Mouse (Mus musculus): ENCODE results near the gene Ms4a4d. TPM values are rescaled to one million over a fixed set of nuclear protein-coding genes. Genes with fewer than 3 reads are reported as not detected.
"Not testable (repeated sequence)": the region's sequence is repeated elsewhere in the genome, so short reads cannot be mapped to it uniquely, and the experiment has no call there.

Gene Ms4a4d
- 1 to 10 TPM; 1.2 to 1.7 TPM for total RNA-seq (2021)
- long read RNA-seq, experiment 1: 0 reads
- long read RNA-seq, experiment 2: 0 reads

DNA sequence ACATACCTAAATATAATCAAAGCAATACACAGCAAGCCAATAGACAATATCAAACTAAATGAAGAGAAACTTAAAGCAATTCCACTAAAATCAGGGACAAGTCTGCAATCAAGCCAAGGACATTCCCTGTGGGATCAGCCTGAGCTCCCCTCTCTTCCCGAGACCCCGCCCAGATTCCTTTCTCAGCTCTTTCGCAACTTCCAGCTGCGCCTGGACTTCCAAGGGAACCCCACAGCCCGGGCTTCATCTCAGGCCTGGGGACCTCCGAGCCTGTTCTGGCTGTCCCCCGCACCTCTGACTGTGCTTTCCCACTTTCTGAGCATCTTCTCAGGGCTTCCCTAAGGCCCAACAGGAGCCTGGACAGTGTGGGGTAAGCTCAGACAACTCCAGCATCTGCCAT, at the start of gene Ms4a4d:
TSS of gene Ms4a4d (plus strand) at position 209 of the 400 bp plus-strand sequence.
- DNase-seq (ENCODE audit: low spot score in 2 of 2): peak; percentile 17 to 31

DNA sequence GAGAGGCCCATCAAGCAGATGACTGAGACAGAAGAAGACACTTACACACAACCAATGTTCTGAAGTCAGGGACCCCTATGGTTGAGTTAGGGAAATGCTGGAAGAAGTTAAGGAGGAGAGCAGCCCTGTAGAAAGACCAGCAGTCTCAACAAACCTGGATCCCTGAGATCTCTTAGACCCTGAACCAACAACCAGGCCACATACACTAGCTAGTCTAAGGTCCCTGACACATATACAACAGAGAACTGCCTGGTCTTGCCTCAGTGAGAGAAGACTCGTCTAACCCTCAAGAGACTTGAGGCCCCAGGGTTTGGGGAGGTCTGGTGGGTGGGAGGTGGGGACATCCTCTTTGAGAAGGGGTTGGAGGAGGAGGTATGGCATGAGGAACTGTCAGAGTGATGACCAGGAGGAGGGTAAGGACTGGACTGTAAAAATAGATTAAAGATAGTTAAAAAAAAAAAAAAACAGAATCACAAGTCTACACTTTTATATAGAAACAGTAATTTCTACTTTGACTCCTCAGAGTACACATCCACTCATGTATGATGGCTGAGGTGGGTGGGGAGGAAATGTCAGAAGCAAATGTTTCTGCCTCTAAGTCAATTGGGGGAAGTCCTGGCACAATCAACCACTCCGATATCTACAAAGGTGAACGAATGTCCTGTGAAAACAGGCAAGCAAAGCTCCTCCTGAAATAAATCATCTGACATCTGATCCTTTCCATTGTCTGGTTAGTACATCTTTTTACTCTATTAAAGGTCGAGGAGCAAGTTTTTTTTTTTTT, 45.0 kb upstream of the Ms4a4d start:
- no peak for DNase-seq (ENCODE audit: low spot score in 2 of 2)

DNA sequence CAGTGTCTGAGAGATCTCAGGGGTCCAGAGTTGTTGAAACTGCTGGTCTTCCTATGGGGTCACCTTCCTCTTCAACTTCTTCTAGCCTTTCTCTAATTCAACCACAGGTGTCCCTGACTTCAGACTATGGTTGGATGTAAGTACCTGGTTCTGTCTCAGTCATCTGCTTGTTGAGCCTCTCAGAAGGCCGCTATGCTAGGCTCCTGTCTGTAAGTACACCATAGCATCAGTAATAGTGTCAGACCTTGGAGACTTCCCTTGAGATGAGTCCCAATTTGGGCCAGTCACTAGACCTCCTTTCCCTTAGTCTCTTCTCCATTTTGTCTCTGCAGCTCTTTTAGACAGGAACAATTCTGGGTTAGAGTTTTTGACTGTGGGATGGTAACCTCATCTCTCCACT, 43.9 kb upstream of the Ms4a4d start:
- DNase-seq (ENCODE audit: low spot score in 2 of 2): no peak

DNA sequence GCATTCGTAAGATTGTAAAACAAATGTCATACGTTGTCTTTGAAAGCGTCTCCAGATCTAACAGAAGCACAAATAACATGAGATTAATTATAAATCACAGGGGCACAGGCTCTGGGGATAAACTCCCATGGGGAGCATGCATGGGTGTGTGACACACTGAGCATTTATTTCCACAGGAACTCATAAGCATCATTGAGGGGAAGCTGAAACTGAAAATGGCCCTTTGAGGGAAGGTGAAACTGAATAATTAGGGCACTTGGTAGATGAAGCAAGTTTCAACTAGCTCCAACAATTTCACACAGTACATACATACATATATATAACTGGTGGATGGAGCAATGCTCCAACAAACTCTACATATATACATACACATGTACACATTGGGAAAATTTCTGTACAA, 42.1 kb upstream of the Ms4a4d start:
- DNase-seq (ENCODE audit: low spot score in 2 of 2): no peak

DNA sequence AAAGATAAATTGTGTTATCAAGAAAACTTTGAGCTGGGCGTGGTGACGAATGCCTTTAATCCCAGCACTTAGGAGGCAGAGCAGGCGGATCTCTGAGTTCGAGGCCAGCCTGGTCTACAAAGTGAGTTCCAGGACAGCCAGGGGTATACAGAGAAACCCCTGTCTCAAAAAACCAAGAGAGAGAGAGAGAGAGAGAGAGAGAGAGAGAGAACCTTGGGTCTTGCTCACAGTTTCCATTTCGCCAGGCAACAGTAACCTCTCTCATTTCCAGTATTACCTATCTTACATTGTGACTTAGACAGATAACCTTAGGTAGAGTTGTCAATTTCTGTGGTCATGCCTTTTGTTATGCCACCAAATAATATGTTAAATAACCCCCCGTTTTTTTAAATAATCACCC, 40.2 kb upstream of the Ms4a4d start:
- no peak for DNase-seq (ENCODE audit: low spot score in 2 of 2)

DNA sequence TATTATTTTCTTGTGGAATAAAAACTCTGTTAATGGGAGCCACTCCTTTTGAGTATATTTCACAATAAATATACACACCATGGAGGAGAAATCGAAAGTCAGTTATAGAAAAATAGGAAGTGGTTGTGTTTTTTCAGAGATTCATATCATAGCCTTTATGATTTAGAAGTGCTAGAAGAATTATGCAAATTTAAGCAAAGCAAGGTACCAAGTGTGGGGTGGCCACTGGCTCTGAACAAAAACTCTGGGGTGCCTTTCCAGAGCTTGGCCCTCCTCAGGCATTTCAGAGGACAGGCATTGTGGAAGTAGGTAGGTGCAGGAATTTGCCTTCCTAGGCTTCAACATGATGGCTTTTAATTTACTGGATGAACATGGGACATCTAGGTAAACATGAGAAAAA, 39.3 kb upstream of the Ms4a4d start:
- not testable (repeated sequence) for DNase-seq (ENCODE audit: low spot score in 2 of 2)

DNA sequence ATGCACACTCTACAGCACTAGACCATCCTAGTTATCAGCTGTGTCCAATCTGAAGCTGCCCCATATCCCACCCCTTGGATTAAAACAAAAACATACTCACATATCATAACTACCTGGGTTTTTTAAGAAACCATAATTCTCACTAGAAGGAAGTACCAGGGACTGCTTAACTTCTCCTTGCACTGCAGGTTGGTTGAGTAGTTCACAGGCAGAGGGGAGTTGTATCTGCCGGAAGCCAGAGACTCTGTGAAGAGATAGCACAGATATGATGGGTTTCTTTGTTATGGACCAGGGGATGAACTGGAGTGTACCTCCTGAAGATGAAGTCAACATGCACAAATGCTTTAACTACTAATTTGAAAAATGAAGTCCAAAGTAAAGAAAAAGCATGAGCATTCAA, 35.8 kb upstream of the Ms4a4d start:
- no peak for DNase-seq (ENCODE audit: low spot score in 2 of 2)

DNA sequence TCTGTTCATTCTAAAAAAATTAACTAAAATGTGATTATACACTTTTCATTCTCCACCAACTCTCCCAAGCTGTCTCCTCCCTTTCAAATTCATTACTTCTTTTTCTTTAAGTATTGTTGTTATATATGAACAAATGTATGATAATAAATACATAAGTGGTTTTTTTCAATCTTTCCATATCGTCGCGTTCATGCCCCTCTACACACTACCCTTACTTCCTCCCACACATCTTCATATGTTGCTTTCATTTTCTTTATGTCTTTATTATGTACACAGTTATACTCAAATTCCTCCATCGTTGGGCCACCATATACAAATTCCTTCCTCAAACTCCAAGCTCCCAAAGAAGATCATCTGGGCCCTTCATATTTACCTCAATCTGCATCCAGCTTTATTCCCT, 35.3 kb upstream of the Ms4a4d start:
- no peak for DNase-seq (ENCODE audit: low spot score in 2 of 2)

DNA sequence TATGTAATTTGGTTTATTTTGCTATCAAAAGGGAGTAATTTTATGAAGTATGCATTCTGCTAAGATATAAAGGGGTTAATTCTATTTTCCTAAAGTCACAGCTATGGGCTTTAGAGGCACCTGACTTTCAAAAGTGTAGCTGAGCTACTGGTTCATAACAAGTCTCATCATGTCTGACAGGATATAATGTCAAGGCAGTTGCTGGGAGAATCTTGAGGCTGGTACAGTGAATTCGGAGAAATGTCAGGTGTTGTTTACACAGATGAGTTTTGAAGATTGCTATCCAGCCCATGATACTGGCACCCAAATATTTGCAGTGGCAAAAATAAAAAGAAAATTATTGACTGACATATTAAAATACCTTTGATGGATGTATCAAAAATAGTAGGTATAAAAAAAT, 31.7 kb upstream of the Ms4a4d start:
- DNase-seq (ENCODE audit: low spot score in 2 of 2): no peak

DNA sequence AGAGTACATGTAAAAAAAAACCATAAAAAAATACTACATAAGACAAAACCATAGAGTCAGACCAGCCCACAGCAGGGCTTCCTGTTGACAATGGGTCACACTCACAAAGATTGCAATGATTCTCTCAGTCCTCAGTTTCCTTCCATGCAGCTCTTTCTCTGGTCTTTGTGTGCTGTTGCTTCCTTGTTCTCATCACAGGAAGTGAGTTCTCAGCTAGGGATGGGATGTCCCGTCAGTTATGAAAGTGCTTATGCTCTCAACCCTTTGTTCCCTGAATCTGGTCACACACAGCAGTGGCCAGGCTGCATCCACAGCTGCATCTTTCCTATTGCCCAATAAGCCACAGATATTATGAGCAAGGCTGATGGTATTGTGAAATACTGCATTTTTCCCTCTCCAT, 23.1 kb upstream of the Ms4a4d start:
- no peak for DNase-seq (ENCODE audit: low spot score in 2 of 2)

DNA sequence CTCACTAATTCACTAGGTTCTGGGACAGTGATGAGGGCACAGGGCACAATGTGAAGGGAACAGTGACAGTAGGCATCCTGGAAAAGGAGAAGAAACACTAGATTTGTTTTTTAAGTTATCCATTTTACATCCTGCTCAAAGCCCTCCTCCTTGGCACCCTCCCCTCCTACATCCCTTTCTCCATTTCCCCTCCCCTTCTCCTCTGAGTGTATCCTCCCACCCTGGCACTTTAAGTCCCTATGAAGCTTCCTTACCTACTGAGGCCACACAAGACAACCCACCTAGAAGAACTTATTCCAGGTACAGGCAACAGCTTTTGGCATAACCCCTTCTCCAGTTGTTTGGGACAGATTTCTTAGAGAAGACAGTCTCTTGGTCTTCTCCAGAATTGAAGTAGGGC, 20.4 kb upstream of the Ms4a4d start, which contains the start of gene Ms4a6b:
TSS of gene Ms4a6b (plus strand) at position 267 of the 400 bp plus-strand sequence.
- DNase-seq (ENCODE audit: low spot score in 2 of 2): no peak

DNA sequence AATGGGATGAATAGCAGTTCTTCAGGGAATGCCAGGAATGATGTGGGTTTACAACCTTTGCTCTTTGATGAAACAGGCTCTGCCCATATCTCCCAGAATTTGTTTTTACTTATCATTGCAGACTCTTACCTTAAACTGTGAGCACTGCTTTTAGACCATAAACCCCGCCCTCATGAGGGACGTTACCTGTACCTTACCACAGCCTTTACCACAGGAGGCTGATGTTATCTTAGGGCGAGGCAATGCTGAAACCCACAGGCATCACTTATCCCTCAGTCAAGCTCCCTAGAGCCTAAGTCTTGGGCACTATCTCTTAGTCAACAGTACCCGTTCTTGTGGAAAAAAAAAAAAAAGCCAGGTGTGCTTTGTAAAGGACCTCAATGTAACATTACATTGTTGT, 19.8 kb upstream of the Ms4a4d start:
- no peak for DNase-seq (ENCODE audit: low spot score in 2 of 2)

DNA sequence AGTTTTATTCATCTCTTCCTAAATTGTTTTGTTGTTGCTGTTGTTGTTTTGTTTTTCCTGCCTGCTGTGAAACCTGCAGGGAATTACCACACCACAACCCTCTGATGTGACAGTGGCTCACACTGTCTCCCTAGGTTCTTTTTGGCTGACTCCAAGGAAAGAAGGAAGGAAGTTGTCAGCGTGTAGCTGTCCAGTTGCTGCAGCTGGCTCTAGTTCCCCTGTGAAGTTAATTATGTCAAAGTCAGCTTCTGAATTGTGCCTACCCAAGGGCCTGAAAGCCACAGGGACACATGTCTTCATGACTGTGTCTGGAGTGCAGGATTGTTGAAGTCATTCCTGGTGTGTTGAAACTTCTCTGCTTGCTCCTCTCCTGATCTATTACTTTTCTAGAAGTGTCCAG, 19.2 kb upstream of the Ms4a4d start:
- not testable (repeated sequence) for DNase-seq (ENCODE audit: low spot score in 2 of 2)

DNA sequence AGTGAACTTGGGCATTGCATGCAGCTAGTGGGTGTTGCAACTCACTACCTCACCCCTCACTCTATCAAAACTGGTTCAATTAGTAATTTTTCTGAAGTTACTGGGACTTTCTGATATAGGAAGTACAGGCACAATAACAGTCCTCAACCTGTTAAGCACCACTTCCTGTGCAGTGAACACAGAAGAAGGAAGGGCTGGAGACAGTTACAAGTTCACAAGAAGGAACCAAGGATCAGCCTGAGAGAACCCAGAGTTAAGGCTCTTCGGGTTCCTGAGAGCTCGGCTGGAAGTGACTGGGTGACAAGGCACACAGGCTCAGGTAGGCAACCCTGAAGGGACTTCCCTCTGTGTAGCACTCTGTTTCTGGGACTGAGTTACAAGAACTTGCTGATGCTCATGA, 18.2 kb upstream of the Ms4a4d start:
- not testable (repeated sequence) for DNase-seq (ENCODE audit: low spot score in 2 of 2)

DNA sequence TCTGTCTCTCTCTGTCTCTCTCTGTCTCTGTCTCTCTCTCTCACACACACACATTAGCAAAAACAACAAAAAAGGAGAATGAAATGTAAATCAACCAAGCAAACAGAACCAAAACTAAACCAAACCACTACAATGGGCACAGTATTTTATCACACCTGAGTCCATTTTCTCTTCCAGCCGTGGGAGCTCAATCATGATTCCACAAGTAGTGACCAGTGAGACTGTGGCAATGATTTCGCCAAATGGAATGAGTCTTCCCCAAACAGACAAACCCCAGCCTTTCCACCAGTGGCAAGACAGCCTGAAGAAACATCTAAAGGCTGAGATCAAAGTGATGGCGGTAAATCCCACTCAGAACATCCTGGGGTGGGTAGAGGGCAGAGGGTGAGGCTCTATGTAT, 16.5 kb upstream of the Ms4a4d start:
- DNase-seq (ENCODE audit: low spot score in 2 of 2): no peak

DNA sequence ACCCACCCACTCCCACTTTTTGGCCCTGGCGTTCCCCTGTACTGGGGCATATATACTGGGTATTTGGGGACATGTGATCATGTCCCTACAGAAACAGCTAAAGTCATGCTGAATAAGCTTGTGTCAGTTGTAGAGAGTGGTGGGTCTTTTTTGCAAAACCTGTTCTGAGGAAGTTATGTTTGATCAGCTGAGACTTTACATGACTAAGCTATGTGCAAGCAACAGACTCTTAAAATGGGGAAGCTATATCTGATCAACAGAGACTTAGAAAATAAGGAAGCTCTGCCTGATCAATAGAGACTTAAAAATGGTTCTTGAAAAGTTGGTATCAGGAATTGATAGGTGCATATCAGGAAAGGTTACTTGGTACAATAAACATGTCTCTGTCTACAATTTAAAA, 3.2 kb upstream of the Ms4a4d start:
- no peak for DNase-seq (ENCODE audit: low spot score in 2 of 2)

DNA sequence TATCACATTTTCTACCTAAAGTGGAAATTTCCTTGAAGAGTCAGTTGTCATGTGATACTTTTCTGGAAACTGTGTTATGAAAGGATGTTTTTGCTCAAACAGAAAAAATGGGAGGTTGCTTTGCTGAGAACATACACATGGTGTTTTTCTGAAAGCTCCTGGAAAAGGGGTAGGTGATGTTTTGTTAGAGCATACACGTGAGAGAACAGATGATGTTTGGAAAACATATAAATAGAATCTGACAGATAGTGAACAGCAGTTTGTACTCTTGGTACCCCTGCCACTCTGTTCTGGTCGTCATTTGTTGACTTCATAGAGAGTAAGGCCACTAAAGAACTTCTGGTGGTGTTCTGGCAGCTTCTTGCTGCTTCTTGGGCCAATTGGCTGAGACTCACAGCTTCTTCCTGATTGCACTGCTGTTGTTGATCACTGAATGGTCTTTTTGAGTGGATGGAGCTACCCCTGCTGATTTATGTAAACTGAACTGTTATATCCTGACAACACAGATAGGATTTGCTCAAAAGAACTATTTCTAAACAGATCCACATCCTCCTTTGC, 2.6 kb upstream of the Ms4a4d start:
- no peak for DNase-seq (ENCODE audit: low spot score in 2 of 2)

DNA sequence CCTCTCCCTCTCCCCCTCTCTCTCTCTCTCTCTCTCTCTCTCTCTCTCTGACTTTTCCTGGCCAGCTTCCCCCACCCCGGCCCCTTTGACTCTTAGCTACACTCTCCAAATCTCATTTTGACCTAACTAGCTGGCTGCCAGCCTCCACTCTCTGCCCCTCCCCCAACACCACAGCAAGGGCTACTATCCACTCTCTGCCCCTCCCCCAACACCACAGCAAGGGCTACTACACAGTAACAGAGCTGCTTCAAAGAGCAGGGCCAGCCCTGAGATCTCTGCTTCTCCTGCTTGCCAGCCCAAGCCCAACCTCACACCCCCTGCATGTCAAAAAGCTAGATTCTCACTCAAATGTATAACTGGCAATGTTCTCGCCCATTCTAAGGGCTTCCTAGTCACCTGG, 735 bp downstream of the Ms4a4d start:
- no peak for DNase-seq (ENCODE audit: low spot score in 2 of 2)

DNA sequence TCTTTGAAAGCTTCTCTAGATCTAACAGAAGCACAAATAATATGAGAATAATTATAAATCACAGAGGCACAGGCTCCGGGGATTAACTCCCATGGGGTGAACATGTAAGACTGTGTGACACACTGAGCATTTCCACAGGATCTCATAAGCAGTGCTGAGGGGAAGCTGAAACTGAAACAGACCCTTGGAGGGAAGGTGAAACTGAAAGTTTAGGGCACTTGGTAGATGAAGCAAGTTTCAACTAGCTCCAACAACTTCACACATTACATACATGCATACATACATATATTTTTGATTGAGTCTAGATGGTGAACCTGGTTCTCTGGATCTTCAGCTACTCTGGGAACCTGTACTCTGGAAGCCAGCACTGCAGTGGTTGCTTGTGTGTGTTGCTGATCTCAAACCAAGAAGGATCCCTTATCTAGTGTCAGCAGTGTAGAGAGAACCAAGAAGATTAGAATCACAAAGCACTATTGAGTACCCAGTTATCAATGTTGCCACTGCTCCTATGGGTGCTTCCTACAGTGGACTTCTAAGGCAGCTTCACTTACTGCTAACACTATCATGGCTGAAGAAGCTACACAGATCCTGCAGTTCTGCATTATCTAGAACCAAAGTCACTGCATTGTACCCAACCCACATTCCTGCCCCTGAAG, 3.7 kb downstream of the Ms4a4d start:
- DNase-seq (ENCODE audit: low spot score in 2 of 2): not testable (repeated sequence)

DNA sequence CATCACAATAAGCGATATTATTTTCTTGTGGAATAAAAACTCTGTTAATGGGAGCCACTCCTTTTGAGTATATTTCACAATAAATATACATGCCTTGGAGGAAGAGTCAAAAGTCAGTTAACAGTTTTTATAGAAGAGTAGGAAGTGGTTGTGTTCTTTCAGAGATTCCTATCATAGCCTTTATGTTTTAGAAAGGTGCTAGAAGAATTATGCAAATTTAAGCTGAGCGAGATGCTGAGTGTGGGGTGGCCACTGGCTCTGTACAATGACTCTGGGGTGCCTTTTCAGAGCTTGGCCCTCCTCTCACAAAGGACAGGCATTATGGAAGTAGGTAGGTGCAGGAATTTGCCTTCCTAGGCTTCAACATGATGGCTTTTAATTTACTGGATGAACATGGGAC, 7.8 kb downstream of the Ms4a4d start:
- DNase-seq (ENCODE audit: low spot score in 2 of 2): not testable (repeated sequence)

DNA sequence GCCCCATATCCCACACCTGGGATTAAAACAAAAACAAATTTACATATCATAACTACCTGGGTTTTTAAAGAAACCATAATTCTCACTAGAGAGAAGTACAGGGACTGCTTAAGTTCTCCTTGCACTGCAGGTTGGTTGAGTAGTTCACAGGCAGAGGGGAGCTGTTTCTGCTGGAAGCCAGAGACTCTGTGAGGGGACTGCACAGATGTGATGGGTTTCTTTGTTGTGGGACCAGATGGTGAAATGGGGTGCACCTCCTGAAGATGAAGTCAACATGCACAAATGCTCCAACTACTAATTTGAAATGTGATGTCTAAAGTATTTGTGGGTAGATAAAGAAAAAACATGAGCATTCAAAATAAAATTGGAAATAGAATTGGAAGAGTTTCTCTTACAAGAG, 11.3 kb downstream of the Ms4a4d start:
- no peak for DNase-seq (ENCODE audit: low spot score in 2 of 2)

DNA sequence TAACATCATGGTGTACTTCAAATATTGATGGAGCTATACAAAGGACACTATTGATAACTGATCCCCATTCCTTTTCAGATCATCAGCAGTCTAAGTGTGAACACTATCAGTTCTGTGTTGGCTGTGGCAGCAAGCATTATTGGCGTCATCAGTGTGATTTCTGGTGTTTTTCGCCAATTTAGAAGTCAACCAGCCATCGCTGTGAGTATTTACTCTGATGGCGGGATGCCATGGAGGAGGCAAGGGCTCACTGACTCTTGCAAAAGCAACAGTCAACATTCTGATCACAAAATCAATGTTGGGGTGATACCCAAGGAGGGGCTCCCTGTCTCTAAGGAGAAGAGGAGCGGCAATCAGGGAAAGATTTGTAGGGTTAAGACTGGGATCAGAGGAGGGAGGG, 18.1 kb downstream of the Ms4a4d start:
- DNase-seq (ENCODE audit: low spot score in 2 of 2): no peak

All from gastrocnemius, postnatal 4 days (tissue).